ENCODE assay signal across 15 mouse cellular contexts in genomic region chr17:83573128-83573527, GRCm38 (mm10). TPM values are rescaled to one million over a fixed set of nuclear protein-coding genes. Genes with fewer than 3 reads are reported as not detected.
"Had no signal": no experiment of that assay in that cellular context is flagged by ENCODE, and none has a peak within 500 bp of the region (broad histone marks: within the 10 kb centered on the region; RNA-seq: fewer than 3 reads in every experiment).

No protein-coding gene starts in this region.

- H3K4me3 ChIP-seq: kidney, embryonic 15.5 days; limb, embryonic 13.5 days; midbrain, embryonic 13.5 days; myocyte; neural tube, embryonic 15.5 days had no signal

- H3K9ac ChIP-seq: kidney, embryonic 15.5 days; limb, embryonic 13.5 days; liver, embryonic 14.5 days; midbrain, embryonic 13.5 days; neural tube, embryonic 15.5 days had no signal

- DNase-seq: layer of hippocampus, postnatal 36 days; lung, adult 18-20 months; lung, postnatal 14 days; thymus, adult 2 months; thymus, postnatal 25 days had no signal

- ATAC-seq: midbrain, embryonic 13.5 days had no signal

- H3K36me3 ChIP-seq: kidney, embryonic 15.5 days; limb, embryonic 13.5 days; midbrain, embryonic 13.5 days; neural tube, embryonic 15.5 days had no signal

- H3K4me2 ChIP-seq: kidney, embryonic 15.5 days; limb, embryonic 13.5 days; midbrain, embryonic 13.5 days; neural tube, embryonic 15.5 days had no signal

- H3K9me3 ChIP-seq: kidney, embryonic 15.5 days; limb, embryonic 13.5 days; midbrain, embryonic 13.5 days; neural tube, embryonic 15.5 days had no signal

- H3K27ac ChIP-seq: kidney, embryonic 15.5 days; limb, embryonic 13.5 days; liver, embryonic 14.5 days; midbrain, embryonic 13.5 days; neural tube, embryonic 15.5 days; stomach, postnatal 0 days had no signal

- H3K27me3 ChIP-seq: kidney, embryonic 15.5 days; limb, embryonic 13.5 days; midbrain, embryonic 13.5 days; neural tube, embryonic 15.5 days had no signal

RNA-seq across cellular contexts. Expression of gene Kcng3, which starts 58.6 kb away (rescaled TPM):
- total RNA-seq: liver, adult 2 months; megakaryocyte-erythroid progenitor cell, adult 5-6 weeks had no signal
- polyA plus RNA-seq: kidney, embryonic 15.5 days; limb, embryonic 13.5 days; liver, adult 2 months; midbrain, embryonic 13.5 days; myocyte; neural tube, embryonic 11.5 days; stomach, postnatal 0 days had no signal
